Mouse (Mus musculus): ENCODE data around the gene 1700020N01Rik. TPM values are rescaled to one million over a fixed set of nuclear protein-coding genes. Genes with fewer than 3 reads are reported as not detected.

The 1700020N01Rik gene
- polyA plus RNA-seq, 1 experiment from 2014 or later, result not detected

- no peaks in the 10 kb centered on the region for H3K4me1 ChIP-seq (replicated peaks; ENCODE audit: control insufficient read depth, insufficient read depth, low read length)
- H3K36me3 ChIP-seq (replicated peaks; ENCODE audit: control insufficient read depth, insufficient read depth), result no peaks in the 10 kb centered on the region
- ATAC-seq (ENCODE audit: low FRiP score) (no peak), DNase-seq (ENCODE audit: low spot score) (no peak)
- H3K9ac ChIP-seq, result no peak overlapping the region
- H3K4me2 ChIP-seq (replicated peaks), result no peak overlapping the region
- WGBS, result 83% methylated on average over 4 of the region's 4 CpGs
- no peaks in the 10 kb centered on the region for H3K9me3 ChIP-seq (ENCODE audit: control insufficient read depth, low read length)
- no peak overlapping the region for H3K27ac ChIP-seq
- no peak overlapping the region for H3K4me3 ChIP-seq (replicated peaks; ENCODE audit: low read length)
- no peaks in the 10 kb centered on the region for H3K27me3 ChIP-seq (ENCODE audit: control insufficient read depth, insufficient read depth, low read length)
These were observed 4.7 kb upstream of the 1700020N01Rik start for GRCm38 (mm10) chr10:21588007-21588852.

DNA sequence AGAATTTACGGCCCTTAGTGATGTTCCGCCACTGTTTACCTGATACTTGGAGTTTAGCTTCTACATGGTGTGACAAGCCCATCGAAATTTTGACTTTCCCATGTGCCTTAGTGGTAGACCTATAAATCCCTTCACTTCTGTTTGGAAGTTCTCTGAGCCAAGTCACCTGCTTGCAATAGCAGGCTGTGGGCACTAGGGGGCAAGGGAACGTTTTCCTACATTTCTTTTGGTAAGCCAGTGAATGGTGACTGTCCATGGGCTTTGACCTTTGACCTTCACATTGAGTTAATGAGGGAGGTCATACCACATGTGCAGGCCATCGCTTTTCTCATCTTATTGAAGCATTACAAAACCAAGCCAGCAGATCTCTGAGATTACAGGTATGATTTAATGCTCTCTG lies 8.0 kb downstream of the 1700020N01Rik start:
- Histone ChIP-seq H3K4me3 (replicated peaks; ENCODE audit: low read length) (no peak overlapping the region), H3K9me3 (ENCODE audit: control insufficient read depth, low read length) (no peaks in the 10 kb centered on the region), H3K36me3 (replicated peaks; ENCODE audit: control insufficient read depth, insufficient read depth) (no peaks in the 10 kb centered on the region), H3K4me2 (replicated peaks) (no peak overlapping the region), H3K4me1 (replicated peaks; ENCODE audit: control insufficient read depth, insufficient read depth, low read length) (peaks cover 11% of the 10 kb centered on the region), H3K27ac (no peak overlapping the region), H3K27me3 (ENCODE audit: control insufficient read depth, insufficient read depth, low read length) (no peaks in the 10 kb centered on the region), H3K9ac (no peak overlapping the region)
- ATAC-seq (ENCODE audit: low FRiP score) (no peak), DNase-seq (ENCODE audit: low spot score) (peak; percentile 58)
- WGBS, result 46% methylated on average over 5 of the region's 5 CpGs

DNA sequence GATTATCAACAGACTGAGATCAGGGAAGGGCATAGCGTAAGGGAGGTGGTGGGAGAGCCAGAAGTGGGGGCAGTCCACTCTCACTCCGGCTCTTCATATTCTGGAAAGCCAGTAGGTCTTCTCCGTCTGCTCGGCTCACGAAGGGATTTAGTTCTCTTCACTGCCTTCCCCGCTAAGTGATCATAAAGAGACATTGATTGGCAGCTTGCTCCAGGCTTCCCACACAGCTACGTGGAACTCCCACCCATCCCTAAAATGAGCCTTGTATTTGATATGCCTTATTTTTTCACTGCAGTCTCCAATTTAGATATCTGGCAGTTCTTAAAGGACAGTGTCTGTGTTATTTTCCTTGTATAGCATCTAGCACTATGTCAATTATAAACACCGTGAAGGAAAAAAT lies 11.5 kb downstream of the 1700020N01Rik start:
- no peaks in the 10 kb centered on the region for H3K36me3 ChIP-seq (replicated peaks; ENCODE audit: control insufficient read depth, insufficient read depth)
- H3K9ac ChIP-seq, result no peak overlapping the region
- H3K27me3 ChIP-seq (ENCODE audit: control insufficient read depth, insufficient read depth, low read length), result no peaks in the 10 kb centered on the region
- H3K4me1 ChIP-seq (replicated peaks; ENCODE audit: control insufficient read depth, insufficient read depth, low read length), result peaks cover 11% of the 10 kb centered on the region
- ATAC-seq (ENCODE audit: low FRiP score) (no peak), DNase-seq (ENCODE audit: low spot score) (no peak)
- H3K4me3 ChIP-seq (replicated peaks; ENCODE audit: low read length), result no peak overlapping the region
- 0 out of 2 replicates have a peak overlapping the region, but pooled peaks have one; percentile 17 for H3K27ac ChIP-seq
- no peak overlapping the region for H3K4me2 ChIP-seq (replicated peaks)
- WGBS, result 67% methylated on average over 8 of the region's 8 CpGs
- no peaks in the 10 kb centered on the region for H3K9me3 ChIP-seq (ENCODE audit: control insufficient read depth, low read length)

DNA sequence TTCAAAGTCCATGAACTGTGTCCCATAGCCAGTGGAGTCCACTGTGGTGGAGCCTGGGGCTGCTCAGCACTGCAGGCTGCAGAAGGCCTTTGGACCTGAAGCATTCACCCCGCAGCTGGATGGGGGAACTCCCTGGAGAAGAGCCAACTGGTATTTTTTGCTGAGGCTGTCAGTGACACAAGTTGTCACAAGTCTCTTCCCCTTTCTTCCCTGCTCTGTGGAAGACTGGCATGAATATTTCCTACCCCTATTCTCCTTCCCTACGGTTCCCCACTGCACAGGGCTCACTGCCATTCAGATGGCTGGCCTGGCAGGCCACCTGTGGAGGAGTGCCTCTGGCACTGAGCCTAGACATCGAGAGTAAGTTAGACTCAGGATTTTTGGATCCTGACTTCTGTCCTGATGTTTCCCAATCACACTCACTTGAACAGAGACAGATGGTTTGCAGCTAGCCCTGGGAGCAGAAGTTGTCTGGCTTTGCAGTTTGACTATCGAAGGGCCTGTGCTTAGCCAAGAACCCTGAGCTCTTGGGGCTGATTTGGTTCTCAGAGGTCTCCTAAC lies 12.1 kb downstream of the 1700020N01Rik start:
- no peak overlapping the region for H3K9ac ChIP-seq
- 0 out of 2 replicates have a peak overlapping the region, but pooled peaks have one; percentile 17 for H3K27ac ChIP-seq
- H3K4me1 ChIP-seq (replicated peaks; ENCODE audit: control insufficient read depth, insufficient read depth, low read length), result peaks cover 11% of the 10 kb centered on the region
- H3K27me3 ChIP-seq (ENCODE audit: control insufficient read depth, insufficient read depth, low read length), result no peaks in the 10 kb centered on the region
- 36% methylated on average over 4 of the region's 4 CpGs for WGBS
- DNase-seq (ENCODE audit: low spot score), result peak; percentile 45
- H3K36me3 ChIP-seq (replicated peaks; ENCODE audit: control insufficient read depth, insufficient read depth), result no peaks in the 10 kb centered on the region
- ATAC-seq (ENCODE audit: low FRiP score), result peak; percentile 73; the same call in 1 of the 2 replicates
- H3K4me3 ChIP-seq (replicated peaks; ENCODE audit: low read length), result no peak overlapping the region
- no peaks in the 10 kb centered on the region for H3K9me3 ChIP-seq (ENCODE audit: control insufficient read depth, low read length)
- no peak overlapping the region for H3K4me2 ChIP-seq (replicated peaks)

DNA sequence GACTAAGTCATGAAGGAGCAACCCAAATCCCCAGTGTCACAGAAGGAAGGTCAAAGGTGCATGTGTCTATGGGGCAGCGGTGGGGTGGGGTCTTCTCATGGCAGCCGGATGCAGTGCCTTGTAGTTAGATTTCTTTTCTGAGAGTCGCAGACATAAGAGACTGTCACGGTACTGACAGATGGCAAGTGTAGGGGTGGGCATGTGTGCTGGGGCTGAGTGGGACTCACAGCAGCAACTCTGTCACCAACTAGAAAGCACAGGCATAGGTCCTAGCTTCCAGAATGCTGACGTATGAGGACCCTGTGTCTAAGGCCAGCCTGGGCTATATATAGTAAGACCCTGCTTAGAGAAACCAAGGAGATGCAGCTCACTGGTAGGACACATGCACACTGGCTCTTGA lies 12.7 kb downstream of the 1700020N01Rik start:
- WGBS, result 60% methylated on average over 5 of the region's 5 CpGs
- Histone ChIP-seq H3K4me1 (replicated peaks; ENCODE audit: control insufficient read depth, insufficient read depth, low read length) (peaks cover 11% of the 10 kb centered on the region), H3K27ac (no peak overlapping the region), H3K27me3 (ENCODE audit: control insufficient read depth, insufficient read depth, low read length) (no peaks in the 10 kb centered on the region), H3K36me3 (replicated peaks; ENCODE audit: control insufficient read depth, insufficient read depth) (no peaks in the 10 kb centered on the region), H3K9ac (no peak overlapping the region), H3K9me3 (ENCODE audit: control insufficient read depth, low read length) (no peaks in the 10 kb centered on the region), H3K4me2 (replicated peaks) (no peak overlapping the region), H3K4me3 (replicated peaks; ENCODE audit: low read length) (no peak overlapping the region)
- ATAC-seq (ENCODE audit: low FRiP score) (peak; percentile 61; the same call in 1 of the 2 replicates), DNase-seq (ENCODE audit: low spot score) (no peak)

- Histone ChIP-seq H3K4me2 (replicated peaks) (no peak overlapping the region), H3K27ac (no peak overlapping the region), H3K9ac (no peak overlapping the region), H3K36me3 (replicated peaks; ENCODE audit: control insufficient read depth, insufficient read depth) (no peaks in the 10 kb centered on the region), H3K9me3 (ENCODE audit: control insufficient read depth, low read length) (no peaks in the 10 kb centered on the region), H3K4me1 (replicated peaks; ENCODE audit: control insufficient read depth, insufficient read depth, low read length) (peaks cover 11% of the 10 kb centered on the region), H3K4me3 (replicated peaks; ENCODE audit: low read length) (no peak overlapping the region), H3K27me3 (ENCODE audit: control insufficient read depth, insufficient read depth, low read length) (no peaks in the 10 kb centered on the region)
- DNase-seq (ENCODE audit: low spot score) (no peak), ATAC-seq (ENCODE audit: low FRiP score) (no peak)
- WGBS, result 54% methylated on average over 5 of the region's 5 CpGs
These were observed 14.0 kb downstream of the 1700020N01Rik start for GRCm38 (mm10) chr10:21606931-21607330.

DNA sequence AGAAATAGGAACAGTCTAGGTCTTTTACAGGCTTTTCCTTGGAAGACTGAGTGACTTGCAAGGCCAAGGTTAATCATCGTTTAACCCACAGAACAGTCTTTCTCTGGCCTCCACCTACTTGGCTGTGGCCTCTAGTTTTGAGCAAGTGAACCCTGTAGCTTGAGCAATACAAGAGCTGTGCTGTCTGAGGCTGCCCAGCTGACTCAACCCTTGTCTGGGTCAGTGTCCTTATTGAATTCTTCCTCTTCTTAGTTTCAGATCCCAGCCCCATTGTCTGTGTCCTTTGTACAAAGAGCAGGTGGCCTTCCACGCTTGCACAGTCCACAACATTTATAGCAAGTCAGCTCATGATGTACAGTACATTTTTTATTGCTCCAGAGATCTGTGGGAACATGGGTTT lies 16.6 kb downstream of the 1700020N01Rik start:
- H3K9me3 ChIP-seq (ENCODE audit: control insufficient read depth, low read length), result no peaks in the 10 kb centered on the region
- no peaks in the 10 kb centered on the region for H3K27me3 ChIP-seq (ENCODE audit: control insufficient read depth, insufficient read depth, low read length)
- WGBS, result 67% methylated on average over 2 of the region's 2 CpGs
- no peak overlapping the region for H3K4me2 ChIP-seq (replicated peaks)
- H3K9ac ChIP-seq, result no peak overlapping the region
- H3K4me1 ChIP-seq (replicated peaks; ENCODE audit: control insufficient read depth, insufficient read depth, low read length), result peaks cover 6% of the 10 kb centered on the region; the same call in 1 of the 2 replicates
- no peaks in the 10 kb centered on the region for H3K36me3 ChIP-seq (replicated peaks; ENCODE audit: control insufficient read depth, insufficient read depth)
- H3K27ac ChIP-seq, result no peak overlapping the region
- H3K4me3 ChIP-seq (replicated peaks; ENCODE audit: low read length), result no peak overlapping the region
- ATAC-seq (ENCODE audit: low FRiP score), result no peak
- DNase-seq (ENCODE audit: low spot score), result no peak

DNA sequence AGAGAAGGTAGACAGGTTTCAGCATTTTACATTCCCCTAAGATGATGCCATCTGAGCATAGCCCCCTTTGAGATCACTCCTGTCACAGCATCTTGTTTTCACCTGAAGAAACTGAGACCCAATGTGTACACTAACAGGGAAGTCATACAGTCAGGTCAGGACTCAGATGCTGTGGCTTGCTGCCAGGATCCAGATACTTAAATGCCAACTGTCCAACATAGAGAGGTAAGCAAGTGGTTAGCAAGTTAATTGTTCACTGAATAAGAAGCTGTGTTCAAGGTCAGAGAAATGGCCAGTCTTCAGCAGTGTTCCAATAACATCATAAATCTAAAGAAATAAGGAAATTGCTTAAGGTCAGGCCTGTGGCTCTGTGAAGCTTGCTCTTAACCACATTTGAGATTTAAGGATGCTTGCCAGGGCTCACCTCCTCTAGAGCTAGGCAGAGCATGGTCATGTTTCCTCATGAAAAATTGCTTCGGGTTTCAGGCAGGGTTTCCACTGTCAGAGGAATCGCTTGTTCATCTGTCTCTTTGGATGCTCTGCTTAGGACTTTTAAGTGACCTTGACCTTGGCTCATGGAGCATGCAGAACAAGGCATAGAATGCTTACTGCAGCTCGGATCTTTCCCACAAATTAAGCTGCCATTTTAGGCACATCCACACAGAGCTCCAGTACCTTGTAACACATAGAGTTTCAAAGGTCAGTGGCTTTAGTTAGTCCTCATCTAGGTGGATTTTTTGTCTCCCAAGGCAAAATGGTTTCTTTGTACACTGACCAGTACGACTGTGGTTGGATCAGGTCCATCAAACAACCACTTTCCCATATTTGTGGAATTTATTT lies 20.3 kb downstream of the 1700020N01Rik start:
- no peak for DNase-seq (ENCODE audit: low spot score)
- no peak overlapping the region for H3K4me3 ChIP-seq (replicated peaks; ENCODE audit: low read length)
- no peak overlapping the region for H3K4me2 ChIP-seq (replicated peaks)
- H3K4me1 ChIP-seq (replicated peaks; ENCODE audit: control insufficient read depth, insufficient read depth, low read length), result no peaks in the 10 kb centered on the region
- no peak for ATAC-seq (ENCODE audit: low FRiP score)
- no peaks in the 10 kb centered on the region for H3K36me3 ChIP-seq (replicated peaks; ENCODE audit: control insufficient read depth, insufficient read depth)
- no peaks in the 10 kb centered on the region for H3K9me3 ChIP-seq (ENCODE audit: control insufficient read depth, low read length)
- WGBS, result 86% methylated on average over 4 of the region's 4 CpGs
- H3K27me3 ChIP-seq (ENCODE audit: control insufficient read depth, insufficient read depth, low read length), result no peaks in the 10 kb centered on the region
- H3K9ac ChIP-seq, result no peak overlapping the region
- H3K27ac ChIP-seq, result no peak overlapping the region

- Histone ChIP-seq H3K27ac (no peak overlapping the region), H3K4me2 (replicated peaks) (no peak overlapping the region), H3K4me1 (replicated peaks; ENCODE audit: control insufficient read depth, insufficient read depth, low read length) (no peaks in the 10 kb centered on the region), H3K36me3 (replicated peaks; ENCODE audit: control insufficient read depth, insufficient read depth) (no peaks in the 10 kb centered on the region), H3K27me3 (ENCODE audit: control insufficient read depth, insufficient read depth, low read length) (no peaks in the 10 kb centered on the region), H3K9ac (no peak overlapping the region), H3K9me3 (ENCODE audit: control insufficient read depth, low read length) (no peaks in the 10 kb centered on the region), H3K4me3 (replicated peaks; ENCODE audit: low read length) (no peak overlapping the region)
- DNase-seq (ENCODE audit: low spot score) (no peak), ATAC-seq (ENCODE audit: low FRiP score) (no peak)
- WGBS, result 95% methylated on average over 1 of the region's 1 CpGs
These were observed 21.6 kb downstream of the 1700020N01Rik start for GRCm38 (mm10) chr10:21614520-21614919.

Data from hindbrain, embryonic 14.5 days (tissue).